Mouse (Mus musculus) inflammation-experienced regulatory T-cells, adult 6 months (primary cell): ENCODE data around the gene Ung. TPM values are rescaled to one million over a fixed set of nuclear protein-coding genes. Genes with fewer than 3 reads are reported as not detected.
A peak's percentile ranks its signal among the peaks of the same experiment; 100 is the strongest.

ENCODE experiments used
- ATAC-seq: one replicate; pipeline ENCODE4 v1.8.0; 2017
- polyA plus RNA-seq, 3 experiments: library from polyadenylated mRNA; unstranded; fragments of 100-300 nt; shearing (Covaris generic); gene quantifications; one replicate each; pipeline ENCODE4 v1.2.1; 2017

Ung gene
- 1 to 10 TPM; 7.8 to 9.1 (median 8.5) TPM for polyA plus RNA-seq

GRCm38 (mm10) chr5:114130211-114130605, at the start of gene Ung:
Gene Ung (plus strand): TSS chr5:114130386.
- ATAC-seq = peak; percentile 1

DNA sequence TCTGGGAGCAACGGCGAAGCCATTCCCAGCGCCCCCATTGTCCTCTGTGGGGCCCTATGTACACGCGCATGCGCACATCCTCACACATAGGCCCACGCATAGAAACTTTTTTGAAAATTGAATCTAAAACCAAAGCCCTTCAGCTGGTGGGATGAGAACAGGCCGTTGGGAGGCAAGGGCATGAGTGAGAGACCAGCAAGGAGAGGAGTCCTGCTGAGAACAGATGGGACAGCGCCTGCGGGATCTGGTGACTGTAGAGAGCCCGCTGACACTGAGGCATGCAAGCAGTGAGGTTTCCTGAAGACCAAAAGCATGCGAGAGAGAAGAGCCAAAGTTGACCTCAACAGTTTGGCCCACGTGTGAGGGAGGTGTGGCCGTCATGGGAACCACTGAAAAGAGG, 44.7 kb upstream of the Ung start:
- ATAC-seq = no peak

GRCm38 (mm10) chr5:114087875-114088480, 42.2 kb upstream of the Ung start:
- no peak for ATAC-seq

- ATAC-seq = no peak
Measured at GRCm38 (mm10) chr5:114090421-114091013, 39.7 kb upstream of the Ung start.

GRCm38 (mm10) chr5:114091057-114091807, 39.0 kb upstream of the Ung start, which contains the start of gene Svop:
Gene Svop (minus strand): TSS chr5:114091570.
- ATAC-seq = no peak

GRCm38 (mm10) chr5:114099709-114100389, 30.3 kb upstream of the Ung start:
- ATAC-seq = peak; percentile 77

DNA sequence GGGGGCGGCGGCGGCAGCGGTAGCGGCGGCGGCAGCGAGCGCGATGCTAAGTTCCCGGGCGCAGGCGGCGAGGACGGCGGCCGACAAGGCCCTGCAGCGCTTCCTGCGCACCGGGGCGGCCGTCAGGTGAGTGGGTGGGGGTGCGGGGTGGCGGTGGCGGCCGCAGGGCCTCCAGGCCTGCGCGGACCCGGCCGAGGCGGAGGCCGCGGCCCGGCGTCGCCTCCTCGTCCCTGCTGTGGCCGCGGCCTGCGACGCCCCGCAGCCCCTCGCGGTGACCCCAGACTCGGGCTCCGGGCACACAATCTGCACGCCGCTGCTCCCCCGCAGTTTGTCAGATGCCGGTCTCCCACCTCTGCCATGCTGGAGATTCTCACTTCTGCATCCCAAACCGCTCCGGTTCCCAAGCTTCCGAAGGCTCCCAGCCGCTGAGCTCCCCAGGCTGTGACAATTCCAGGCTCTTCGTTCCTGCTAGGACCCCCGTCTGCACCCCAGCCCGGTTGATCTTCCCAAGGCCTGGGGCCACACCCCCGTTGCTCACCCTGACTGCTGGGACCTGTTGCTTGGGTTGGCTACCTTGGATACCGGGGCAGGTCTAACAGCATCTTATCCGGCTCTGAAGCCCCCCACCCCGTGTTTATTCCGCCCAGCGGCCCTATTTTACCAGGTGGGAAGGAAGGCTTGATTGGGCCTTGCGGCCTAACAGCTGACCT, 29.6 kb upstream of the Ung start:
- ATAC-seq = peak; percentile 35

GRCm38 (mm10) chr5:114101873-114102272, 28.3 kb upstream of the Ung start:
- ATAC-seq = no peak

GRCm38 (mm10) chr5:114102807-114103206, 27.4 kb upstream of the Ung start:
- no peak for ATAC-seq

- ATAC-seq = no peak
Measured at GRCm38 (mm10) chr5:114106391-114106935, 23.7 kb upstream of the Ung start.

GRCm38 (mm10) chr5:114113334-114113733, 16.9 kb upstream of the Ung start:
- ATAC-seq = no peak

GRCm38 (mm10) chr5:114115030-114115429, 15.2 kb upstream of the Ung start:
- ATAC-seq = no peak

GRCm38 (mm10) chr5:114116586-114116985, 13.6 kb upstream of the Ung start:
- ATAC-seq = no peak

DNA sequence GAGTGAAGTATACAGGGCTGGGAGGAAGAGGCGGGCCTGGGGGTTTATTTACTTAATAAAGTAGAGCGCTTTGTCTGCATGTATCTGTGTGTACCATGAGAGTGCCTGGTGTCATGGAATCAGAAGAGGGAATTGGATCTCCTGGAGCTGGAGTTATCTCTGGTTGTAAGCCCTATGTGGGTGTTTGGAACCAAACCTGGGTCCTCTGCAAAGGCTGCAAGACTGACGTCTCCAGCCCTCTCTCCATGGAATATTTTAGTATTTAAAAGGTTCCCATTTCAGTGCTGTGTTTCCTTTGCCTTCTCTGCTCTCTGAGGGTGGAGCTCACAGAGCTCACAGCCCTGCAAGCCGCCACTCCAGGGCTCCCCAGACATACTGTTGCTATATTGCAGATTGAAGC, 10.4 kb upstream of the Ung start:
- ATAC-seq = no peak

GRCm38 (mm10) chr5:114126008-114126407, 4.2 kb upstream of the Ung start:
- no peak for ATAC-seq

DNA sequence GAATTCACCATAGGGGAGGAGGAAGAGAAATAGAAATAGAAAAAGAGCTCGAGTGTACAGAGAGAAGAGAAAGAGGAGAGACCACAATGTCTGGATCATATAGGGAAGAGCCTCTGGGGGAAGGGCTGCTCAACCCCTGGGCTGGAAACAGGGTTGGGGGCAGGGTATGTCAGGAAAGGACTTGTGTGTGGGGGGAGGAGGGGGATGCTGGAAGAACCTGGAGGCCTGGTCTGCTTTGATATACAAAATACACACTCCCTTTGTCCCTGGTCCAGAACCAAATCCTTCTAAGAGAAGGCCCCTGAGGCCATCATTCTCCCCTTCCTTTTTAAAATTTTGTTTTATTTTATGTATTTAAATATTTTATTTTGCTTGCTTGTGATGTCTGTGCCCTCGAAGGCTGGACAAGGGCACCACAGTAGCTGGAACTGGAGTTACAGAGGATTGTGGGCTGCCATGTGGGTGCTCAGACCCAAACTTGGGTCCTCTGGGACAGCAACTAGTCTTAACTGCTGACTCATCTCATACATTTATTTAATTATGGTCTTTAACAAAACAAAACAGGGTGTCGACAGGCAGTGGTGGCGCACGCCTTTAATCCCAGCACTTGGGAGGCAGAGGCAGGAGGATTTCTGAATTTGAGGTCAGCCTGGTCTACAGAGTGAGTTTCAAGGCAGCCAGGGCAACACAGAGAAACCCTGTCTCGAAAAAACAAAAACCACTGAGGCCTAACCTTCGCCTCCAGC, 3.5 kb upstream of the Ung start:
- ATAC-seq = no peak

GRCm38 (mm10) chr5:114127374-114128349, 2.5 kb upstream of the Ung start, which contains the start of gene Alkbh2:
Gene Alkbh2 (minus strand): TSS chr5:114128218.
- ATAC-seq = peak; percentile 15

DNA sequence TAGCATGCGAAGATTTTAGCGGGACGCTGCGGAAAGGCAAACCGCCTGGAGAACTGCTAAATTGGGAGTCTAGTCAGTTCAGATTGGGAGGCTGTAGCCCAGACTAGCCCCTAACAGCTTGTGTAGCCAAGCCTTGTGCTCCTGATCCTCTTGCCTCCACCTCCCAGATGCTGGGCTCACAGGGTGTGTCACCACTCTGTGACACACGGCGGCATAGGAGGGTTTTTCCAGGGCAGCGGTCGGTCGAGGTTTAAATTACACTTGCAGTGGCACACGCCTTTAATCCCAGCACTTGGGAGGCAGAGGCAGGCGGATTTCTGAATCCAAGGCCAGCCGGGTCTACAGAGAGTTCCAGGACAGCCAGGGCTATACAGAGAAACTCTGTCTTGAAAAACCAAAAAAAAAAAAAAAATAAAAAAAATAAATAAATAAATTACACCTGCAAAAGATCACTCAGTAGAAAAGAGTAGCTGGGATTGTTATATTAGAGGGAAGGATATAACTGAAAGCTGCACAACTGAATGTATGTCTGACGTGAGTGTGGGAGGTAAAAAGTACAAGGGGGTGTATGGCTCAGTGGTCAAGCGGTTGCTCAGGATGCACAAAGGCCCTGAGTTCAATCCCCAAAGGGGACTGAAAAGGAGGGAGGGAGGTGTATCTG, 506 bp upstream of the Ung start:
- ATAC-seq = no peak

DNA sequence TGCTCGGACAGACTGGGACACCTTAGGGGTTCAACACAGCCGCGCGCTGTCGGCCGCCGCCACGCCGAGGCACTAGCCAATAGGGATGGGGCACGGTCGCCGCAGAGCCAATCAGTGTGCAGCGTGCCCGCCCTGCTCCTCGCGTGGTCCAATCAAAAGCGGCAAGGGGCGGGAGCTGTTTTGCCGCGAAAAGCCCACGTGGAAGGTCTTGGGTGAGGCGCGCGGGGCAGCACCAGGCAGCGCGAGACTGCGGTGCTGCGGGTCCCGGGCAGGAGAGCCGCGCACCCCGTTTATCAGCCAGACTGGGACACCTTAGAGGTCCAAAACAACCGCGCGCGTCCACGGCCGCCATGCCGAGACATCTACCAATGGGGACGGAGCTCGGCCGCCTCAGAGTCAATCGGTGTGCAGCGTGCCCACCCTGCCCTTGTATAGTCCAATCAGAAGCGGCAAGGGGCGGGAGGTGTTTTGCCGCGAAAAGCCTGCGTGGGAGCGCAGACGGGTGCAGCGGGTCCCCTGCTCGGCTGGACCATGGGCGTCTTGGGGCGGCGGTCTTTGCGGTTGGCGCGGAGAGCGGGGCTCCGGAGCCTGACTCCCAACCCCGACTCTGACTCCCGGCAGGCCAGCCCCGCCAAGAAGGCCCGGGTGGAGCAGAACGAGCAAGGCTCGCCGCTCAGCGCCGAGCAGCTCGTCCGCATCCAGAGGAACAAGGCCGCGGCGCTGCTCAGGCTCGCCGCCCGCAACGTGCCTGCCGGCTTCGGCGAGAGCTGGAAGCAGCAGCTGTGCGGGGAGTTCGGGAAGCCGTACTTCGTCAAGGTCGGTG, 723 bp downstream of the Ung start:
- ATAC-seq = peak; percentile 82
